Mouse (Mus musculus) ovary, adult 2 months (tissue): ENCODE data around the gene Sh3rf1. TPM values are rescaled to one million over a fixed set of nuclear protein-coding genes. Genes with fewer than 3 reads are reported as not detected.

Experiments used
- polyA plus RNA-seq: library from polyadenylated mRNA; depleted of rRNA; stranded (reverse); fragments of >200 nt; gene quantifications from 2 replicates; pipeline ENCODE4 v1.2.3, GENCODE M21; 2012; rRNA removed

The Sh3rf1 gene
- polyA plus RNA-seq: 15.7 and 16.2 TPM in 2 replicates

GRCm38 (mm10) chr8:61223729-61224379 is at the start of gene Sh3rf1:
Gene Sh3rf1 (plus strand): TSS chr8:61223872.

Other genes starting within 250 kb of the Sh3rf1 start
- 8.7 and 10.2 TPM in 2 replicates for gene Clcn3, start 240.6 kb upstream of the Sh3rf1 start, polyA plus RNA-seq
- 13.7 and 17.1 TPM in 2 replicates for gene Nek1, start 230.7 kb upstream of the Sh3rf1 start, polyA plus RNA-seq